Mouse (Mus musculus) adrenal gland, adult 2 months (tissue): ENCODE data around the gene Hsd3b6. TPM values are rescaled to one million over a fixed set of nuclear protein-coding genes. Genes with fewer than 3 reads are reported as not detected.

Experiments used
- polyA plus RNA-seq: library from polyadenylated mRNA; depleted of rRNA; stranded (reverse); fragments of >200 nt; gene quantifications from 2 replicates; pipeline ENCODE4 v1.2.3, GENCODE M21; 2012; rRNA removed
- total RNA-seq, 2 experiments: library from RNA; stranded (reverse); gene quantifications; 2 replicates each; pipeline ENCODE4 v1.2.3; 2021

Gene Hsd3b6
- total and polyA plus RNA-seq, 3 experiments = 27.1 to 236 (median 75.9) TPM

Other genes with a start within 250 kb of the Hsd3b6 start
- not detected for gene Gm10681, start 225.6 kb downstream of the Hsd3b6 start, total RNA-seq
- not detected in 2 replicates for gene Gm10681, start 225.6 kb downstream of the Hsd3b6 start, polyA plus RNA-seq
- gene Hsd3b5, start 184.2 kb downstream of the Hsd3b6 start, total RNA-seq = not detected
- not detected in 2 replicates for gene Hsd3b5, start 184.2 kb downstream of the Hsd3b6 start, polyA plus RNA-seq
- under 1 TPM in 1 of 2 experiments, not detected in 1; 0.14 TPM for gene Hsd3b2, start 89.9 kb downstream of the Hsd3b6 start, total RNA-seq
- gene Hsd3b2, start 89.9 kb downstream of the Hsd3b6 start, polyA plus RNA-seq = not detected in 2 replicates
- gene Hsd3b3, start 51.3 kb downstream of the Hsd3b6 start, total RNA-seq = under 1 TPM in 1 of 2 experiments, not detected in 1; 0.29 TPM
- 0.35 TPM in 1 of 2 replicates, not detected in the other for gene Hsd3b3, start 51.3 kb downstream of the Hsd3b6 start, polyA plus RNA-seq
- over 10,000 TPM; 12,384 to 13,319 TPM for gene Hsd3b1, start 45.4 kb upstream of the Hsd3b6 start, total RNA-seq
- 2,936 and 3,465 TPM in 2 replicates for gene Hsd3b1, start 45.4 kb upstream of the Hsd3b6 start, polyA plus RNA-seq
- 100 to 1,000 TPM; 211 to 479 TPM for gene Hao2, start 78.8 kb upstream of the Hsd3b6 start, total RNA-seq
- gene Hao2, start 78.8 kb upstream of the Hsd3b6 start, polyA plus RNA-seq = 8.8 and 10.9 TPM in 2 replicates